Mouse (Mus musculus): ENCODE data around the gene Ttn.
A peak's percentile ranks its signal among the peaks of the same experiment; 100 is the strongest.
"Not testable (repeated sequence)": the region's sequence is repeated elsewhere in the genome, so short reads cannot be mapped to it uniquely, and the experiment has no call there.

Ttn gene

GRCm38 (mm10) chr2:76982391-76983145, at the start of gene Ttn:
Ttn (minus strand) TSS chr2:76982547.
- no peak for DNase-seq (ENCODE audit: low spot score in 2 of 2)

- DNase-seq (ENCODE audit: low spot score in 2 of 2): no peak
Observed at GRCm38 (mm10) chr2:77020649-77021048, 38.3 kb upstream of the Ttn start.

GRCm38 (mm10) chr2:77017735-77018134, 35.4 kb upstream of the Ttn start:
- DNase-seq (ENCODE audit: low spot score in 2 of 2): no peak

- DNase-seq (ENCODE audit: low spot score in 2 of 2): not testable (repeated sequence)
Observed at GRCm38 (mm10) chr2:77013449-77013848, 31.1 kb upstream of the Ttn start.

GRCm38 (mm10) chr2:77011981-77012380, 29.6 kb upstream of the Ttn start:
- DNase-seq (ENCODE audit: low spot score in 2 of 2): no peak

GRCm38 (mm10) chr2:77007015-77007414, 24.7 kb upstream of the Ttn start:
- no peak for DNase-seq (ENCODE audit: low spot score in 2 of 2)

GRCm38 (mm10) chr2:77003148-77003547, 20.8 kb upstream of the Ttn start:
- DNase-seq (ENCODE audit: low spot score in 2 of 2): no peak

GRCm38 (mm10) chr2:76998351-76998750, 16.0 kb upstream of the Ttn start:
- DNase-seq (ENCODE audit: low spot score in 2 of 2): no peak

GRCm38 (mm10) chr2:76992493-76993201, 10.3 kb upstream of the Ttn start:
- no peak for DNase-seq (ENCODE audit: low spot score in 2 of 2)

GRCm38 (mm10) chr2:76987317-76987716, 5.0 kb upstream of the Ttn start:
- no peak for DNase-seq (ENCODE audit: low spot score in 2 of 2)

GRCm38 (mm10) chr2:76984384-76984783, 2.0 kb upstream of the Ttn start:
- no peak for DNase-seq (ENCODE audit: low spot score in 2 of 2)

- no peak for DNase-seq (ENCODE audit: low spot score in 2 of 2)
Observed at GRCm38 (mm10) chr2:76983601-76984000, 1.3 kb upstream of the Ttn start.

GRCm38 (mm10) chr2:76981717-76982116, 630 bp downstream of the Ttn start:
- no peak for DNase-seq (ENCODE audit: low spot score in 2 of 2)

GRCm38 (mm10) chr2:76980146-76980545, 2.2 kb downstream of the Ttn start:
- DNase-seq (ENCODE audit: low spot score in 2 of 2): no peak

- no peak for DNase-seq (ENCODE audit: low spot score in 2 of 2)
Observed at GRCm38 (mm10) chr2:76977650-76978049, 4.7 kb downstream of the Ttn start.

GRCm38 (mm10) chr2:76972051-76972450, 10.3 kb downstream of the Ttn start:
- no peak for DNase-seq (ENCODE audit: low spot score in 2 of 2)

- no peak for DNase-seq (ENCODE audit: low spot score in 2 of 2)
Observed at GRCm38 (mm10) chr2:76971069-76971468, 11.3 kb downstream of the Ttn start.

- no peak for DNase-seq (ENCODE audit: low spot score in 2 of 2)
Observed at GRCm38 (mm10) chr2:76970669-76971068, 11.7 kb downstream of the Ttn start.

- DNase-seq (ENCODE audit: low spot score in 2 of 2): no peak
Observed at GRCm38 (mm10) chr2:76970204-76970603, 12.1 kb downstream of the Ttn start.

GRCm38 (mm10) chr2:76969637-76970036, 12.7 kb downstream of the Ttn start:
- no peak for DNase-seq (ENCODE audit: low spot score in 2 of 2)

- DNase-seq (ENCODE audit: low spot score in 2 of 2): peak; percentile 22 to 34
Observed at GRCm38 (mm10) chr2:76968919-76969318, 13.4 kb downstream of the Ttn start.

- no peak for DNase-seq (ENCODE audit: low spot score in 2 of 2)
Observed at GRCm38 (mm10) chr2:76966582-76966981, 15.8 kb downstream of the Ttn start.

- DNase-seq (ENCODE audit: low spot score in 2 of 2): no peak
Observed at GRCm38 (mm10) chr2:76966013-76966412, 16.3 kb downstream of the Ttn start.
